Mouse (Mus musculus) embryonic stem cell, embryonic (primary cell): ENCODE measurements around the gene Reg1.
"Not testable (repeated sequence)": the region's sequence is repeated elsewhere in the genome, so short reads cannot be mapped to it uniquely, and the experiment has no call there.

Experiments
- CTCF ChIA-PET, 4 experiments: fragments of 300-600 bp in 2 of 4; fragments of 350-600 bp in 2 of 4; sonication (Branson Sonifier 250); formaldehyde crosslinking; loops; one replicate each; lab custom pipeline; 2022; ENCODE audit warnings: inconsistent platforms in 2 of 4; lab: Charles Lee
- POLR2A ChIA-PET, 4 experiments: fragments of 300-600 bp in 2 of 4; fragments of 350-600 bp in 2 of 4; sonication (Branson Sonifier 250); formaldehyde crosslinking; loops; one replicate each; lab custom pipeline; 2022; ENCODE audit warnings: antibody characterized with exemption in 4 of 4, inconsistent platforms in 1 of 4; lab: Charles Lee

The Reg1 gene

GRCm38 (mm10) chr6:78422411-78422810 lies at the start of gene Reg1:
TSS of gene Reg1 (plus strand) at chr6:78422711.
- POLR2A ChIA-PET, CTCF ChIA-PET: not testable (repeated sequence)

- POLR2A ChIA-PET, result no interaction called here
- CTCF ChIA-PET, result no interaction called here
Measured at GRCm38 (mm10) chr6:78378765-78379164, 43.7 kb upstream of the Reg1 start, which contains the start of gene Reg3d. TSS of gene Reg3d (minus strand) at chr6:78378865.

GRCm38 (mm10) chr6:78380409-78380808 lies 42.1 kb upstream of the Reg1 start, which contains the start of gene Reg3a:
TSS of gene Reg3a (plus strand) at chr6:78380709.
- ChIA-PET POLR2A (no interaction called here), CTCF (no interaction called here)

- ChIA-PET CTCF (no interaction called here), POLR2A (no interaction called here)
Measured at GRCm38 (mm10) chr6:78385609-78386008, 36.9 kb upstream of the Reg1 start.

- POLR2A ChIA-PET, result not testable (repeated sequence)
Measured at GRCm38 (mm10) chr6:78395323-78395722, 27.2 kb upstream of the Reg1 start, which contains the start of gene Reg2. TSS of gene Reg2 (plus strand) at chr6:78395623.

GRCm38 (mm10) chr6:78425497-78425896 lies 3.0 kb downstream of the Reg1 start:
- CTCF ChIA-PET, result no interaction called here
- POLR2A ChIA-PET, result no interaction called here

More at GRCm38 (mm10) chr6:78395323-78395722, 27.2 kb upstream of the Reg1 start, which contains the start of gene Reg2:
- CTCF ChIA-PET, result not testable (repeated sequence)

- POLR2A ChIA-PET, result no interaction called here
Measured at GRCm38 (mm10) chr6:78447202-78447601, 24.7 kb downstream of the Reg1 start.

GRCm38 (mm10) chr6:78448409-78448808 lies 25.9 kb downstream of the Reg1 start:
- POLR2A ChIA-PET, result no interaction called here
- CTCF ChIA-PET, result no interaction called here

More at GRCm38 (mm10) chr6:78447202-78447601, 24.7 kb downstream of the Reg1 start:
- CTCF ChIA-PET, result no interaction called here

- ChIA-PET POLR2A (no interaction called here), CTCF (no interaction called here)
Measured at GRCm38 (mm10) chr6:78452804-78453203, 30.3 kb downstream of the Reg1 start.

- CTCF ChIA-PET, result no interaction called here
- POLR2A ChIA-PET, result interaction anchor here in 1 of 4 experiments (0.6 kb wide), 1 partner anchor 107 kb away, joined by 3 read pairs; no protein-coding TSS in a partner anchor
Measured at GRCm38 (mm10) chr6:78460191-78460825, 37.8 kb downstream of the Reg1 start.

- POLR2A ChIA-PET, result no interaction called here
Measured at GRCm38 (mm10) chr6:78462360-78462759, 39.8 kb downstream of the Reg1 start.

GRCm38 (mm10) chr6:78463266-78463665 lies 40.8 kb downstream of the Reg1 start:
- ChIA-PET POLR2A (no interaction called here), CTCF (no interaction called here)

More at GRCm38 (mm10) chr6:78462360-78462759, 39.8 kb downstream of the Reg1 start:
- CTCF ChIA-PET, result no interaction called here

GRCm38 (mm10) chr6:78468772-78469171 lies 46.3 kb downstream of the Reg1 start, which contains the start of gene Reg3g:
TSS of gene Reg3g (minus strand) at chr6:78468872.
- ChIA-PET CTCF (no interaction called here), POLR2A (no interaction called here)

GRCm38 (mm10) chr6:78469287-78469686 lies 46.8 kb downstream of the Reg1 start:
- ChIA-PET CTCF (no interaction called here), POLR2A (no interaction called here)
